Mouse (Mus musculus): ENCODE data around the gene Psg22. TPM values are rescaled to one million over a fixed set of nuclear protein-coding genes. Genes with fewer than 3 reads are reported as not detected.
"Not testable (repeated sequence)": the region's sequence is repeated elsewhere in the genome, so short reads cannot be mapped to it uniquely, and the experiment has no call there.

Psg22 gene
- total and polyA plus RNA-seq, 3 experiments: not detected

- no peaks in the 10 kb centered on the region for H3K36me3 ChIP-seq (ENCODE audit: control insufficient read depth in 1 of 2, insufficient read depth in 2 of 2, low read length in 2 of 2)
- H3K27ac ChIP-seq (ENCODE audit: control insufficient read depth, low read depth, low read length): no peak overlapping the region
- no peak overlapping the region for H3K4me3 ChIP-seq (ENCODE audit: control insufficient read depth in 1 of 2, insufficient read depth in 1 of 2, low read depth in 2 of 2, low read length in 2 of 2)
- H3K79me2 ChIP-seq (ENCODE audit: control insufficient read depth, insufficient read depth, low read length, poor library complexity): no peaks in the 10 kb centered on the region
- TF ChIP-seq CHD2 (IDR thresholded peaks at IDR 0.05; ENCODE audit: low read length) (no peak), POLR2AphosphoS5 (IDR thresholded peaks at IDR 0.05; ENCODE audit: borderline replicate concordance, low read depth, low read length) (no peak), ELF1 (IDR thresholded peaks at IDR 0.05; ENCODE audit: low read depth, low read length) (no peak), MAX (IDR thresholded peaks at IDR 0.05; ENCODE audit: low read length) (no peak), POLR2A (IDR thresholded peaks at IDR 0.05; ENCODE audit: control insufficient read depth in 1 of 2, insufficient read depth in 1 of 2, low read depth in 1 of 2, low read length in 2 of 2, poor library complexity in 1 of 2) (no peak), EP300 (IDR thresholded peaks at IDR 0.05; ENCODE audit: low read depth in 1 of 2, low read length in 2 of 2) (no peak)
- H3K4me1 ChIP-seq (ENCODE audit: control insufficient read depth in 1 of 2, insufficient read depth in 2 of 2, low read length in 2 of 2): no peaks in the 10 kb centered on the region
- no peak overlapping the region for H3K9ac ChIP-seq (ENCODE audit: control insufficient read depth, low read depth, low read length, poor library complexity, severe bottlenecking)
- no peaks in the 10 kb centered on the region for H3K27me3 ChIP-seq (ENCODE audit: control insufficient read depth in 1 of 2, insufficient read depth in 2 of 2, low read length in 2 of 2)
- H3K9me3 ChIP-seq (replicated peaks; ENCODE audit: insufficient read depth, low read length): no peaks in the 10 kb centered on the region
- no peak for DNase-seq (ENCODE audit: low read depth, low spot score)
These were observed 6.1 kb downstream of the Psg22 start for GRCm38 (mm10) chr7:18724001-18724400.

DNA sequence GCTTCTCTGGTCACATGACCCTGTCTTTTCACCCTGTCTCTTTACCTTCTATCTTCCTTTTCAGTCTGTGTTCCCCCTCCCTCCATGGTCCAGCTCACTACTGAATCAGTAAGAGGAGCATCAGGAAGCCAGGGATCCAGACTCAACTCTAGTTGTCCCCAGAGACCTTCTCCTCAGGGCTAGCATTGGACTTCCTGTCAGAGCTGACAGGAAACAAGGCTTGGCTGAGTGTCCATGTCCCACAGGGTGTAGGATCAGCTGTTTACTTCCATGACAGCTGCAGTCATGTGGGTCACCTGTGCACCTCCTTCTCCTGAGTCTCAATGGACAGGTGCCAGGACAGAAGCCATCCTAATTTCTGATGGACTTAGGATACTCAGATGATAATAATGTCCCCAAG is 8.0 kb downstream of the Psg22 start:
- H3K4me1 ChIP-seq (ENCODE audit: control insufficient read depth in 1 of 2, insufficient read depth in 2 of 2, low read length in 2 of 2): not testable (repeated sequence)

DNA sequence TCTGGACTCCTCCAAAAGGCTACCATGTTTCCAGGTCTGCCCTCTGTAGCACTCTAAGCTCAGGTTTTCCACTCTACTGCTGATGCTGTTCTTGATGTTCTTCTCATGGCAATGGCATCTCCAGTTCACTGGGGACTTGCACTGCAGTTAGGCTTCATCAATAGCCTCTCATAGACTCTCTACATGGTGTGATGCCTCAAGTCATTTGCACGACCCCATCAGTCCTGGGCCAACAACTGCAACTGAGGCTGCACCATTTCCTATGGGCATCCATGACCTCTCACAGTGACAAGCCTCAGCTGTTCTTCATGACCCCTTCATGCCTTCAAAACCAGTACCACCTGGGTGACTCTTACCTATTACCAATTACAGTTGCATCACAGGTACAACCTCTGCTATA is 10.5 kb downstream of the Psg22 start:
- H3K4me3 ChIP-seq (ENCODE audit: control insufficient read depth in 1 of 2, insufficient read depth in 1 of 2, low read depth in 2 of 2, low read length in 2 of 2): no peak overlapping the region
- no peak overlapping the region for H3K27ac ChIP-seq (ENCODE audit: control insufficient read depth, low read depth, low read length)
- H3K79me2 ChIP-seq (ENCODE audit: control insufficient read depth, insufficient read depth, low read length, poor library complexity): no peaks in the 10 kb centered on the region
- no peak for DNase-seq (ENCODE audit: low read depth, low spot score)
- TF ChIP-seq TAL1 (IDR thresholded peaks at IDR 0.05; ENCODE audit: low read length) (no peak), SIN3A (IDR thresholded peaks at IDR 0.05; ENCODE audit: low read length) (no peak), MYB (IDR thresholded peaks at IDR 0.05; ENCODE audit: low read depth, low read length) (no peak)
- H3K9ac ChIP-seq (ENCODE audit: control insufficient read depth, low read depth, low read length, poor library complexity, severe bottlenecking): no peak overlapping the region
- no peaks in the 10 kb centered on the region for H3K4me1 ChIP-seq (ENCODE audit: control insufficient read depth in 1 of 2, insufficient read depth in 2 of 2, low read length in 2 of 2)
- H3K9me3 ChIP-seq (replicated peaks; ENCODE audit: insufficient read depth, low read length): no peaks in the 10 kb centered on the region
- no peaks in the 10 kb centered on the region for H3K36me3 ChIP-seq (ENCODE audit: control insufficient read depth in 1 of 2, insufficient read depth in 2 of 2, low read length in 2 of 2)
- H3K27me3 ChIP-seq (ENCODE audit: control insufficient read depth in 1 of 2, insufficient read depth in 2 of 2, low read length in 2 of 2): no peaks in the 10 kb centered on the region

More for the DNA sequence above, 8.0 kb downstream of the Psg22 start:
- not testable (repeated sequence) for H3K9ac ChIP-seq (ENCODE audit: control insufficient read depth, low read depth, low read length, poor library complexity, severe bottlenecking); H3K27me3 ChIP-seq (ENCODE audit: control insufficient read depth in 1 of 2, insufficient read depth in 2 of 2, low read length in 2 of 2); DNase-seq (ENCODE audit: low read depth, low spot score); H3K36me3 ChIP-seq (ENCODE audit: control insufficient read depth in 1 of 2, insufficient read depth in 2 of 2, low read length in 2 of 2); H3K27ac ChIP-seq (ENCODE audit: control insufficient read depth, low read depth, low read length); H3K79me2 ChIP-seq (ENCODE audit: control insufficient read depth, insufficient read depth, low read length, poor library complexity); H3K4me3 ChIP-seq (ENCODE audit: control insufficient read depth in 1 of 2, insufficient read depth in 1 of 2, low read depth in 2 of 2, low read length in 2 of 2); H3K9me3 ChIP-seq (replicated peaks; ENCODE audit: insufficient read depth, low read length)

DNA sequence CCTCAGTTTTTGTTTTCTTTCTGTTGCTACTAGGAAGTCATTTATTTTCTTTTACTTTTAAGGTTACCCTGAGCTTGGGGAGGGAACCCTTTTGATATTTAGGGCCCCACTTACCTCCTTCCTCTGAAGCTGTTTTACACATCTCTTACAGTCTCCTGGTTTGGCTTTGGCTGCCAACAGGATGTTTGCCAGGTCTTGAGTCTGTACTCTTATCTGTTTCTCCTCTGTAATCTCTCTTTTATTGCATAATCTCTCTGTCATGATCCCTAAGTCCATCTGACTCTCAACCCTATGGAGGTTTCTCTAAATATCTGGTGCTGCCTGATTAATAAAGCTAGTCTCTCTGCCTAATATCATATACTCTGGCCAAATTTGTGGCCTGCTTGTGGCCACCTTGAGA is 15.2 kb downstream of the Psg22 start:
- Histone ChIP-seq H3K27ac (ENCODE audit: control insufficient read depth, low read depth, low read length) (no peak overlapping the region), H3K27me3 (ENCODE audit: control insufficient read depth in 1 of 2, insufficient read depth in 2 of 2, low read length in 2 of 2) (no peaks in the 10 kb centered on the region), H3K9me3 (replicated peaks; ENCODE audit: insufficient read depth, low read length) (no peaks in the 10 kb centered on the region), H3K36me3 (ENCODE audit: control insufficient read depth in 1 of 2, insufficient read depth in 2 of 2, low read length in 2 of 2) (no peaks in the 10 kb centered on the region), H3K9ac (ENCODE audit: control insufficient read depth, low read depth, low read length, poor library complexity, severe bottlenecking) (no peak overlapping the region), H3K4me3 (ENCODE audit: control insufficient read depth in 1 of 2, insufficient read depth in 1 of 2, low read depth in 2 of 2, low read length in 2 of 2) (no peak overlapping the region), H3K4me1 (ENCODE audit: control insufficient read depth in 1 of 2, insufficient read depth in 2 of 2, low read length in 2 of 2) (no peaks in the 10 kb centered on the region), H3K79me2 (ENCODE audit: control insufficient read depth, insufficient read depth, low read length, poor library complexity) (no peaks in the 10 kb centered on the region)
- no peak for DNase-seq (ENCODE audit: low read depth, low spot score)
- no peak for TF ChIP-seq MAZ (IDR thresholded peaks at IDR 0.05; ENCODE audit: low read depth, low read length)
- no peak for TF ChIP-seq USF1 (IDR thresholded peaks at IDR 0.05; ENCODE audit: low read depth, low read length)
- TF ChIP-seq MYB (IDR thresholded peaks at IDR 0.05; ENCODE audit: low read depth, low read length): no peak
- no peak for TF ChIP-seq MAX (IDR thresholded peaks at IDR 0.05; ENCODE audit: low read length)
- TF ChIP-seq TBP (IDR thresholded peaks at IDR 0.05; ENCODE audit: low read depth, low read length): no peak
- no peak for TF ChIP-seq EP300 (IDR thresholded peaks at IDR 0.05; ENCODE audit: low read depth in 1 of 2, low read length in 2 of 2)
- TF ChIP-seq JUND (IDR thresholded peaks at IDR 0.05; ENCODE audit: low read depth, low read length): no peak
- no peak for TF ChIP-seq CHD1 (IDR thresholded peaks at IDR 0.05; ENCODE audit: low read depth, low read length)
- TF ChIP-seq MYC (IDR thresholded peaks at IDR 0.05; ENCODE audit: low read depth, low read length): no peak
- no peak for TF ChIP-seq NELFE (IDR thresholded peaks at IDR 0.05; ENCODE audit: low read depth, low read length)
- no peak for TF ChIP-seq MEF2A (IDR thresholded peaks at IDR 0.05; ENCODE audit: extremely low read depth, insufficient replicate concordance, low read depth, low read length, poor library complexity, severe bottlenecking)
- TF ChIP-seq MAFK (IDR thresholded peaks at IDR 0.05; ENCODE audit: borderline replicate concordance, low read depth, low read length): no peak
